Mouse (Mus musculus) brain, embryonic 14.5 days (tissue): ENCODE data around the gene Tomm40l.
"Not testable (repeated sequence)": the region's sequence is repeated elsewhere in the genome, so short reads cannot be mapped to it uniquely, and the experiment has no call there.

Experiments used
- CTCF ChIP-seq: fragments of 200-500 bp; IDR thresholded peaks from 2 replicates; pipeline ENCODE4 v1.5.1; 2012; ENCODE audit warnings: inconsistent platforms, mild to moderate bottlenecking, moderate library complexity, borderline replicate concordance; ENCODE audit not compliant: insufficient read depth, insufficient read length; ENCODE audit errors: extremely low read depth
- POLR2A ChIP-seq: fragments of 200-500 bp; IDR thresholded peaks from 2 replicates; pipeline ENCODE4 v1.6.1; 2012; ENCODE audit warnings: mild to moderate bottlenecking, inconsistent platforms, borderline replicate concordance; ENCODE audit not compliant: poor library complexity, insufficient read depth, insufficient read length, severe bottlenecking; ENCODE audit errors: extremely low read depth

DNA sequence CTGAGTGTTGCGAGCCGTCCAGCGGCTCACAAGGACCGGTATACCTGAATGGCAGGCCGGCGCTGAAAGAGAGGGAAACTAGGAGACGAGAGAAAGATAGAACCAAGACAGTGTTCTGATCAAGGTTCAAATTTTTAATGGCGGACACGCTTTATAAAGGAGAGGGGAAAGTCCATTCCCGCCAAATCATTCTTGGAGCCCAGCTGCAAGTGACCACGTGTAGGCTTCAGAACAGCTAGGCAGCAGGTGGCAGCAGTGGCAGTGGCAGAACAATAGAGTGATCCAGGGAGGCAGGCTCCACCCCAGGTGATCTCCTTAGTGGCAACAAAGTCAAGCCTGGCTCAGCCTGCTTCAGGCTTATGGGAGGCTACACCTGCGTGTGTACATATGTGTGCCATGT is 19.6 kb upstream of the Tomm40l start:
- TF ChIP-seq POLR2A, CTCF: not testable (repeated sequence)
